Mouse (Mus musculus) thymus, adult 2 months (tissue): ENCODE data around the gene Kdm4c.
"Not testable (repeated sequence)": the region's sequence is repeated elsewhere in the genome, so short reads cannot be mapped to it uniquely, and the experiment has no call there.

Experiments
- CTCF ChIP-seq: fragments of 200-500 bp; IDR thresholded peaks from 2 replicates; pipeline ENCODE4 v1.5.1; 2012; ENCODE audit warnings: mild to moderate bottlenecking, control low read depth, low read length, moderate library complexity, borderline replicate concordance; ENCODE audit not compliant: control insufficient read depth, poor library complexity, insufficient read depth; ENCODE audit errors: extremely low read depth
- POLR2A ChIP-seq: fragments of 200-500 bp; IDR thresholded peaks from 2 replicates; pipeline ENCODE4 v1.6.1; 2012; ENCODE audit warnings: mild to moderate bottlenecking, low read length, control low read depth, moderate library complexity; ENCODE audit not compliant: control insufficient read depth, poor library complexity, insufficient read depth; ENCODE audit errors: extremely low read depth

GRCm38 (mm10) chr4:74221780-74222179 is 20.5 kb upstream of the Kdm4c start:
- TF ChIP-seq CTCF, POLR2A: not testable (repeated sequence)
